Mouse (Mus musculus) NIH3T3 (cell line): ENCODE measurements around the gene Sparc.
A peak's percentile ranks its signal among the peaks of the same experiment; 100 is the strongest.

Experiments used
- DNase-seq: peaks from one replicate; pipeline ENCODE4 v3.0.0-alpha.2; 2012; ENCODE audit warnings: low read depth

Gene Sparc

DNA sequence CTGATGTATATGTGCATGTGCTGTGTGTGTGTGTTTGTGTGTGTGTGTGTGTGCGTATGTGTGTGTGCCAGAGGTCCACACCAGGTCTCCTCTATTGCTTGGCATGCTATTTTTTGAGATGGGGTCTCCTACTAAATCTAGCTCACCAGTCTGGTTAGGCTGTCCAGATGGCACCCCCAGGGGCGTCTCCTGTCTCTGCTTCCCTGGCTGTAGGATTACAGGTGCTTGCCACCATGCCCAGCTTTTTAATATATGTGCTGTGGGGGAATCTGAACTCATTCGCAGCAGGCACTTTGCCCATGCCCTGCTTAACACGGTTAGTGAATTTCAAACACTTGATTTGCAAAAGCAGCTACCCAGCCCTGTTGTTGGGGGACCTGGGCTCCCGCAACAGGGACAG lies 57.1 kb downstream of the Sparc start:
- DNase-seq: no peak

DNA sequence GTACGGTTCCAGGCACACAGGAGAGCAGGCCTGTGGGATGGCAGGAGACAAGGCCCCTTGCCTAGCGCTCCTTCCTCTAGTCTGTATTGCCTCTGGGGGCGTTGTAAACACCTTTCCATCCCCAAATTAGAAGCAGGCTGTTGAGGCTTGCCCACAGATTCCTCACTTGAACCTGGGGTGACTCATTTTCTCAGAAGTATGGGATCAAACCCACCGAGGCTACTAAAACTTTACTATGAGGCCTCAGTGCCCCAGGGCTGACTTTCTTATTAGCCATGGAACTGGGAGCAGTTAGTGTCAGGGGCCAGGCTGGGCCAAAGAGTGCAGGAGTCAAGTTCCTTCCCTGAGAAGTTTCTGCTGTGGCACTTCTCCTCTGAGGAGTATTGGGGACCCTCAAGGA lies 57.7 kb downstream of the Sparc start:
- no peak for DNase-seq

DNA sequence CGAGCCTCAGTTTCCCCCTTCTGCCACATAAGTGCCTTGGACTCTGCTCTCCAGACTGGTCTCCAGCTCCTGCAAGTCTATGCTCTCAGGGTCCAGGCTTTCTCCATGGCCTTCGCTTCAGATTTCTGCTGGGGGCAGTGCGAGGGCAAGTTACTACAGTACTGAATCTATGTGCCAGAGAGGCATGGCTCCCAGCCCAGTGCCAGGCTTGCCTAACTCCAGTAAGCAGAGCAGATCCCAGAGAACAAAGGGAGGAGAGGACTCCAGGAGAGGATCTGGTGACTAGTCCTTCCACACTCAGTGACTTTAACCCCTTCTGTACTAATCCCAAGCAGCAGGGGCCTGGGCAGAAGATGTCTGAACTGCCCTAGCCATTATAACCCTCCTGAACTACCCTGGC lies 58.3 kb downstream of the Sparc start:
- peak; percentile 58 for DNase-seq

DNA sequence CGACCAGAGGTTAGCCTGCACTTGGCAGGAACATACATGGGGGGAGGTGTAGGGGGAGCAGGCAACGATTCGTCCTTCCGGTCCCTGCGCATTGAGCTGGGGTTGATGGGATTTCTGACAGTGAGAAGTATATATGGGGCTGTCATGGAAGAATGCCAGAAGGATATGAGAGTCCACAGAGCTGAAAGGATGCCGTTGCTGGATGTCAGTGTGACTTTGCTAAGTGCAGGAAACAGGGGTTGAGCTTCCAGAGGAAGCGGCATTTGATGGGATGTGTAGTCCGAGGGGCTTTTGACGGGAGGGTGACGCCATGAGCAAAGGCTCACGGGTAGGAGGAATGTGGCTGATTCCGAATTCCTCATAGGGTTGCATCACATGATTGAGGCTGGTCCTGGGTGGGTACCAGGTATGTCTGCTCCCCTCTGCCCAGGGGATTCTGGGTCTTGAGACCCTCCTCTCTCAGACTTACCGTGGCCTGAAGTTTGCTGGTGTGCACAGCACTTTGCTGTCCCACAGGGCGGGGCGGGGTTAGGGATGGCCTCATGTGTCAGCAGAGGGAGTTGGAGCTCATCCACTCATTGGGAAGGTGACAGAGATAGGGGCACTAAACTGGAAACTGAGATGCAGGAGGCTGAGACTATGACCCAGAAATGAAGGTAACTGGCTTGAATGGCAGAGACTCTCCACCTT lies 64.7 kb downstream of the Sparc start:
- DNase-seq: no peak

DNA sequence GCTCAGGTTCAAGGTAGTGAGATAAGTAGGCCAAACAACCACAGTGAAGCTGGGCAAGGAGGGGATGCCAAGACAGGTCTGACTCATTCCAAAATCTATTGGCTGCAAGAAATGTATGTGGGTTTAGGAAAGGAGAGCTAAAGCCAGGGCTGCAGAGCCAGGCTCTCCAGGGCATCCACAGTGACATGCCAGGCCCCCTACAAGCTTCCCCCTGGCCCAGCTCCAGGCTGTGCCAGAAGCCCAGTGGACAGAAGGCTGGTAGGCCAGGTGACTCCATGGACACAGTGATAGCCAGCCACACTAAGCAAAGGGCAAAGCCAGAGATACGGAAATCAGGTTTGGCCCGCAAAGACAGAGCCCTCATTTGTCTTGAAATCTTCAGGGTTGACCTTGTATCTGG lies 66.1 kb downstream of the Sparc start:
- peak; percentile 27 for DNase-seq
